Mouse (Mus musculus) ES-Bruce4 (cell line): ENCODE measurements around the gene Dnah10.

Experiments used
- CTCF ChIP-seq: IDR thresholded peaks from one replicate; pipeline ENCODE4 v1.8.1; 2011; ENCODE audit warnings: low read depth, low read length
- POLR2A ChIP-seq: IDR thresholded peaks from one replicate; pipeline ENCODE4 v1.8.1; 2011; ENCODE audit warnings: low read length; ENCODE audit not compliant: insufficient read depth

DNA sequence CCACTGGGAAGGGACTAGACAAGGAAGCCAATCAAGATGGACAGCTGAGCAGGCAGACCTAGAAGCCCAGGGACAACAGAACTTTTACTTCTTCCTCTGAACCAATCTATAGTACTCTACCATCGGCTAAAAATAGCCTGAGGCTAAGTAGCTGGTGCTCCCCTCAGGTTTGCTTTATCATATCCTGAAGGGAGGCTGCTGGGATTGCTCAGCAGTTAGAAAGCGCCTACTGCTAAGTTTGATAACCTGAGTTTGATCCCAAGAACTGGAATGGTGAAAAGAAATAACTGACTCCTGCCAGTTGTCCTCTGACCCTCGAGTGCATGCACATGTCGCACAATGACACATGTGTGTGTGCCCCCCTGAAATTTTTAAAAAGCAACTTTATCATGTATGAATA, 120.0 kb downstream of the Dnah10 start:
- TF ChIP-seq POLR2A: no peak
- no peak for TF ChIP-seq CTCF
